Mouse (Mus musculus) ovary, postnatal 36 days (tissue): ENCODE measurements around the gene Tuba4a.
"Not testable (repeated sequence)": the region's sequence is repeated elsewhere in the genome, so short reads cannot be mapped to it uniquely, and the experiment has no call there.

Experiments used
- DNase-seq: peaks from one replicate; pipeline ENCODE4 v3.0.0; 2022; ENCODE audit warnings: low spot score, mixed read lengths

Gene Tuba4a

DNA sequence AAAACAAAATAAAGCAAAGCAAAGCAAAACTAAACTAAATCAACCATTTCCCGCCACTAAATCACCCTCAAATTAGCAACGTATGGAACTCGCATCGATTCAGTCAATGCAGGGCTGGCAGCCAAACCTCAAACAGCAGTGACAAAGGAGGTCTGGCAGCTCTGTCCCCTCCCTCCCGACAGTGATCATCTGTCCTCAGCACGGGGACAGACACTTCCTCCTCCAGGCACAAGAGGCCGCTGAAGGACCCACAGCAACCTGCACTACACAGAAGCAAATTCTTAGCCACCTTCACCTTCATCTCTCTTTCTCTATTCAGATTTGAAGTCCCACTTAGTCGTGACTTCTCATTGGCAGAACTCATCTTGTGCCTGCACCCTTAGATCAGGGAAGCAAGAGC is 14.9 kb upstream of the Tuba4a start:
- peak; percentile 53 for DNase-seq

DNA sequence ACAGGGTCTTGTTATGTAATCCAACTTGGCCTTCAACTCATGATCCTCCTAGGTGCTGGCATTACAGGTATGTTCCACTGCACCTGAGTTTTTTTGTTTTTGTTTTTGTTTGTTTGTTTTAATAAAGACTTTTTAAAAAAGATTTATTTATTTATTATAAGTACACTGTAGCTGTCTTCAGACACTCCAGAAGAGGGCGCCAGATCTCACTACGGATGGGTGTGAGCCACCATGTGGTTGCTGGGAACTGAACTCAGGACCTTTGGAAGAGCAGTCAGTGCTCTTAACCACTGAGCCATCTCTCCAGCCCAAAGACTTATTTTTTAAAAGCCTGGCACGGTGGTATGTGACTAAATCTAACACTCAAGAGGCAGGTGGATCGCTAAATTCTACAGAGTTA is 12.8 kb upstream of the Tuba4a start:
- DNase-seq: not testable (repeated sequence)

GRCm38 (mm10) chr1:75231664-75232152 is 12.0 kb upstream of the Tuba4a start, which contains the start of gene A630095N17Rik:
A630095N17Rik (minus strand) TSS chr1:75232102.
- no peak for DNase-seq

GRCm38 (mm10) chr1:75231224-75231623 is 11.6 kb upstream of the Tuba4a start:
- DNase-seq: no peak

GRCm38 (mm10) chr1:75230335-75230994 is 10.8 kb upstream of the Tuba4a start:
- no peak for DNase-seq

GRCm38 (mm10) chr1:75229158-75229557 is 9.5 kb upstream of the Tuba4a start:
- no peak for DNase-seq

DNA sequence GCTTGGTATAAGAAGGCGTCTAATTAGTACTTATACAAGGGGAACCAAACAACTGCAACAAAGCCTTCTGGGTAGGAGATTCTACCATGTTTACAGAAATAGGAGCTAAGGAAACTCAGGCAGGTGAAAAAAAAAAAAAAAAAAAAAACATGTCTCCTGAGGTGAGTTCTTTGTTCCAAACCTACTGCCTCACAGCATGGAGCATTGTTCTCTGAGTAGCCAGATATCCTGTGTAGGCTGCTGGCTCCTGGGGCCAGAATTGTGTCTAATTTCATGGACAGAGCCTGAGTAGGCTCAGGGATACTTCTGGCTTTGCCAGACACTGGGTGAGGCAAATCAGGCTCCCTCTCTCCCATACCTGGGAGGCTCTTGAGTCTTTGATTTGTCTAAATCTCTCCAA is 8.0 kb upstream of the Tuba4a start:
- DNase-seq: no peak

DNA sequence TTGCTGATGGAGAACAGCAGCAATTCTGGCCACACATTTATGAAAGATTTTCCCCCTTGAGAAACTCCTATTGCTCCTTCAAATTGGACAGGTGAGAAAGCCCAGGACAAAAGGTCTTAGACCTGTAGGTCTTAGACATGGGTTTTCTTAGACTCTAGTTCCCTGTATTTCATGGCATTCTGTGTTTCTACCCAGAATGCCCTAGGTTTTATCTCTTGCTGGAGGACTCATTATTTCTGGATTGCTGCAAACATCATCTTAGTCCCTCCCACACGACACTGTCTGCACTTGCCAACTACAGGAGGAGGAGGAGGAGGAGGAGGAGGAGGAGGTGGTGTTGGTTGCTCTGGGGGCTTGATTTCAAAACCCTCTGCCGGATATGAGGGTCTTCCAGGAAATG is 6.5 kb upstream of the Tuba4a start:
- DNase-seq: no peak

- no peak for DNase-seq
Observed at GRCm38 (mm10) chr1:75225473-75225872, 5.8 kb upstream of the Tuba4a start.

GRCm38 (mm10) chr1:75223532-75223931 is 3.9 kb upstream of the Tuba4a start:
- no peak for DNase-seq

GRCm38 (mm10) chr1:75222926-75223325 is 3.3 kb upstream of the Tuba4a start:
- no peak for DNase-seq

- no peak for DNase-seq
Observed at GRCm38 (mm10) chr1:75221538-75221937, 1.9 kb upstream of the Tuba4a start.

GRCm38 (mm10) chr1:75219078-75219477 is 587 bp downstream of the Tuba4a start:
- DNase-seq: peak; percentile 86

DNA sequence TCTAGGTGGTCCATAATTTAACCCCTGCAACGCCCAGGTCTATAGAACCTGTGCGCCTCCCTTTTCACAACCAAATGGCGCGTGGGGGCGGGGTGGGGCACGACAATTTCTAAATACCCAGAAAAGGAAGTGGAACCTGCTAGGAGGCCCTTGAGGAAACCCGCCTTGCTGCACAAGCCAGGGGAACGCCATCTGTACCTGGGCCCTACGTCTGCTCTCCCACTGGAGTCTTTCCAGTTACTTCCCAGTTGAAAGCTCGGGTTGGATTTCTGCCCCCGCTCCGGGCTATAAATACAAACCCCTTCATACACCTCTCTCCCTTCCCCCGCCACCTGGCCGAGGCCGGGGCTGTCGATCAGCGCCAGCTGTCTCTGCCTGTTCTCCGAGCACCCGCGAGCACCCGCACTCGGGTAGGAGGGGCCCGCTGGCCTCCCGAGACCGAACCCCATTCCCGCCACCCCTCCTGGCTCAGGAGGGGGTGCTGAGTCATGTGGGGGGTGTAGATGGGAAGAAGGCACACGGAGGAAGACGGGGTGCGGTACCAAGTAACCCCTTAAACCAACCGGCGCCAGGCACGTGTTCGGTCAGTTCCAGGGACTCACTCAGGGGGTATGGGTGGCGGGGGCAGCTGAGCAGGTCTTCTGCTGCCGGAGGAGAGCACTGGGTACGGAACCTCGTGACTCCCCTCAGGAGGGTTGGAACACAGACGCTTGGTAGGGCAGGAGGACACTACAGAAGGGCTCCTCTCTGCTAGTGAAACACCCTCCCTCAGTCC is 1.3 kb downstream of the Tuba4a start:
- DNase-seq: peak; percentile 20

DNA sequence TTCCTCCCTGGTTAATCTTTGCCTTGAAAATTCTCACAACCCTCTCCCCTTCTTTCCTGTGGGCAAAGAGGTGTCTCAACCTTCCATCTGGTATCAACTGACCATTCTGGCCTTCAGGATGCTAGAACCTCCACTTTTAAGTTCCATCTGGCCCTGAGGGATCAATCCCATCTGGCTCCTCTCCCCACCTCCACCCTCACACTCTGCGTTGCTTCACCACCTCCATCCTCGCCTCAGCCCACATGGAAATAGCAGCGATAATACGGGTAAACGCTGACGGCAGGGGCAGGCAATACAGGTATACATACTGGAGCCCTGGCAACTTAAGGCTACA is 1.8 kb downstream of the Tuba4a start:
- DNase-seq: no peak

GRCm38 (mm10) chr1:75216797-75217585 is 2.7 kb downstream of the Tuba4a start:
- DNase-seq: no peak

GRCm38 (mm10) chr1:75215785-75216184 is 3.9 kb downstream of the Tuba4a start:
- no peak for DNase-seq

DNA sequence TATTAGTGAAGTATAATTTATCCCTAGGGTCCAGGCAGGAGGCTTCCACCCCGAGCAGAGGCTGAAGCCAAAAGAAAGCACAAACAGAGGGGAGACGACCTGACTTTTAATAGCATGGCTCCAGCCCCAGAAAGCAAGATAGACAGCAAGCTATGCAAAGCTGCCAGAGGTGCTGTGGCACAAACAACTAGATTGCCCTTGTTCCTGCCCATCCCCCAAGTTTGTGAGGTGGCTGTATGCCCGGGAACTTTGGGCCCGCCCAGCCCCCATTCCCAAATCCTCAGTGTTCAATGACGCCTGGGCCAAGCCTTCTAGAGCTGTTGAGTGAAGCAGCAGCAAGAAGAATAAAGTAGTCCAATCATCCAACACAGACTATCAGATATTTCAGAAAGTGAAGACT is 4.8 kb downstream of the Tuba4a start:
- no peak for DNase-seq

- DNase-seq: no peak
Observed at GRCm38 (mm10) chr1:75214442-75214841, 5.2 kb downstream of the Tuba4a start.

- no peak for DNase-seq
Observed at GRCm38 (mm10) chr1:75213096-75213495, 6.6 kb downstream of the Tuba4a start.

- DNase-seq: no peak
Observed at GRCm38 (mm10) chr1:75212542-75212941, 7.1 kb downstream of the Tuba4a start.

- no peak for DNase-seq
Observed at GRCm38 (mm10) chr1:75211141-75211708, 8.4 kb downstream of the Tuba4a start.
